Mouse (Mus musculus) midbrain, embryonic 12.5 days (tissue): ENCODE measurements at regions not wholly inside any gene's neighbourhood (a gene's known extent, or its start where the extent isn't known, plus 50 kb on each side); places are given as distances from the start of the nearest gene placed in this dataset.

Source experiments
- ATAC-seq: fragments of 200-750 bp; cut with Nextera tagmentation; 2 replicates; pipeline ENCODE4 v1.8.0; 2017; ENCODE audit warnings: low read depth, moderate TSS enrichment, moderate library complexity; ENCODE audit not compliant: low FRiP score
- H3K27ac ChIP-seq: fragments of 300-500 bp; sonication (generic); replicated peaks from 2 replicates; pipeline ENCODE4 v1.5.1; 2016; ENCODE audit warnings: mild to moderate bottlenecking
- H3K27me3 ChIP-seq: fragments of 300-500 bp; sonication (generic); 2 replicates; pipeline ENCODE4 v1.6.1; 2016; ENCODE audit warnings: mild to moderate bottlenecking
- H3K36me3 ChIP-seq: fragments of 300-500 bp; sonication (generic); 2 replicates; pipeline ENCODE4 v1.6.1; 2016
- H3K4me1 ChIP-seq: fragments of 300-500 bp; sonication (generic); 2 replicates; pipeline ENCODE4 v1.6.1; 2016
- H3K4me2 ChIP-seq: fragments of 300-500 bp; sonication (generic); replicated peaks from 2 replicates; pipeline ENCODE4 v1.6.1; 2016; ENCODE audit warnings: mild to moderate bottlenecking, moderate library complexity
- H3K4me3 ChIP-seq: fragments of 300-500 bp; sonication (generic); 2 replicates; pipeline ENCODE4 v1.5.1; 2016; ENCODE audit warnings: mild to moderate bottlenecking
- H3K9ac ChIP-seq: fragments of 300-500 bp; sonication (generic); replicated peaks from 2 replicates; pipeline ENCODE4 v1.6.1; 2016; ENCODE audit warnings: mild to moderate bottlenecking, moderate library complexity
- H3K9me3 ChIP-seq: fragments of 300-500 bp; sonication (generic); 2 replicates; pipeline ENCODE4 v1.6.1; 2016; ENCODE audit warnings: mild to moderate bottlenecking
- WGBS: fragments of 180-500 bp; shearing (Covaris S2); methylation state at CpG from one replicate; pipeline ENCODE4 v1.1.7; 2016; 5-methylcytosine and 5-hydroxymethylcytosine counted together

DNA sequence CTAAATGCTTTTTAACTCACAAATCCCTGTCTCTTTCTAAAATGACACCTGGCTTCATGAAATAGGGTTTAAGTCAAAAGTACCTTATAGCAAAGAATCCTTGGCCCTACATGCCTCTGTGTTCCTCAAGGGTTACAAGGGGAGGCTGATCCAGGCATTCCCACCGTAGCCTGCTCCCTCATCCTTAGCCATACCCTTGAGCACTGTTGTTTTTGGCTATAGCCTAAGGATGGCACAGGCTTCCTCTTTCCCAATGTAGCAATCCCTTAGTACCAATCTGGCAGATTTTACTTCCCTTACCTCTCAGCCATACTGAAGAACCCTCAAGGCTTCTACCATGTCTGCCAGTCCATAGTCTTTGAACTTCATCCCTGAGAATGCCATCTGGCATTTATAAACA, 194.2 kb upstream of the Gm9747 start:
- Histone ChIP-seq H3K27me3 (no peaks in the 10 kb centered on the region), H3K9me3 (no peaks in the 10 kb centered on the region), H3K27ac (no peak overlapping the region), H3K4me3 (no peak overlapping the region), H3K4me1 (no peaks in the 10 kb centered on the region), H3K9ac (no peak overlapping the region), H3K36me3 (no peaks in the 10 kb centered on the region), H3K4me2 (no peak overlapping the region)
- 88% methylated on average over 1 of the region's 1 CpGs for WGBS
- no peak for ATAC-seq

DNA sequence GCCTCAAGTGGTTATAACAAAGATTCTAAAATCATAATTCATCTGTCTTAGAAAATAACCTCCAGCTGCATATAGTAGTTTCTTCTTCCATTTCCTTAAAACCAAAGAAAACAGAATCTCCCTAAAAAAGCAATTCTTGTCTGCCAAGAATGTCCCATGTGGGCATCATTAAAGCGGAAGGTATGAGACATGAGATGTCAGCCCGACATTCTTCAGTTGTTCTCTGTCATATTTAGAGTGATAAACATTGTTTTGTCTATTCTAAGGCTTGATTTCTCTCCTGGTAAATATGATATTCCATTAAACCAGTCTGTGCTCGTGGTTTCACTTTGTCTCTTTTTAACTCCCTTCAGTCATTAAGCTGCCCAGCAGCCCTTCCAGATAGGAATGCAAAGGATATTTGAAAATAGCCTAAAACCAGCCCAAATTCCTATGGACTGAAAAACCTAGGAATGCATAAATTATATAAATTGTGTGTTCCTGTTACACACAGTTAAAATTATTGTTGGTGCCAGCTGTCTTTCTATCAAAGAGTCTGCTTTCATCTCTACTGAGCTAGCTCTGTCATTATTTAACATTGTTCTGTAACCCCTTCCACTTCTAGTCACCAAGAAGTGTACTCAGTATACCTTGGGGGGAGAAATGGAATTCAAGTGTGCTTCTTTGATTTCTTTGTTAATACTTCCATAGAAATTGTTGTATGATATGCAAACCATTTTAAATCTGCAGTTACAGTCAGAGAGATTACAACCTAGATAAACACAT, 191.4 kb upstream of the Gm9747 start:
- WGBS, result 71% methylated on average over 3 of the region's 3 CpGs
- H3K4me1 ChIP-seq, result no peaks in the 10 kb centered on the region
- no peak for ATAC-seq

DNA sequence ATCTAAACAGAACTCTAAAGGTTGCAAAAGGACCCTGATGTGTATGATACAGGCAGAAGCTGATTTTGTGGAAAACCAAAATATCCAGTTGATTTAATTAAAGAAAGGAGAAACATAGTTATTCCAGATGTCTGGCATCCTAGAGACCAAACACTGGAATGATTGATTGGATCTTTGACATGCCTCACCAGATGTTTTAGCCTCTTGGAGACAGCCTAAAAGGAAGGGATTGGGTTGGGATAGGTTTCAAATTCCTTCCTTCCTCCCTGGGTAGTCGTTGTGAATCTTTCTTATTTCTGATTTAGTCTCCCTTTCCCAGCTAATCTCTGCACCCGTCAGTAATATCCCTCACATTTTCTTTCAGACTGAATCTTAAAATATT, 190.9 kb upstream of the Gm9747 start:
- ATAC-seq, result no peak
- 23% methylated on average over 2 of the region's 2 CpGs for WGBS

More for the DNA sequence above, 191.4 kb upstream of the Gm9747 start:
- H3K9me3 ChIP-seq, result no peaks in the 10 kb centered on the region
- H3K27me3 ChIP-seq, result no peaks in the 10 kb centered on the region
- no peak overlapping the region for H3K4me3 ChIP-seq
- no peaks in the 10 kb centered on the region for H3K36me3 ChIP-seq
- H3K9ac ChIP-seq, result no peak overlapping the region
- H3K27ac ChIP-seq, result no peak overlapping the region
- H3K4me2 ChIP-seq, result no peak overlapping the region

DNA sequence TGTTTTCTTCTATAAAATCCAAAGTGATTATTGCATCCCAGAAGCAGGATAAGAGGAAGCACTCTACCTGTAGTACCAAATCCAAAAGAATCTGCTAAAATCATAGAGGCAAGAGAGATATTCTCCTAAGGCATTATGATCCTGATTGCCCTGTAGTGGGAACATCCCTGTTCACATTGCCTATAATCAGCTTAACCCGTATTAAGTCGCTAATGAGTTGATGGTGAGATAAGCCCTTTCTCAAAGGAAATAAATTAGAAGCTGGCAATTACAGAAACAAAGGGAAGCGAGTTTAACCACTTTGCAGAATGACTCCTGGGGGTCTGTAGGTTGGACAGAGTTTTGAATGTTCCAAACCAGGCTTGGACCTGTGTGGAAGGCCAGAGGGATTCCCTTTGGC, 190.4 kb upstream of the Gm9747 start:
- Histone ChIP-seq H3K27me3 (no peaks in the 10 kb centered on the region), H3K27ac (no peak overlapping the region), H3K9me3 (no peaks in the 10 kb centered on the region), H3K4me3 (no peak overlapping the region), H3K4me2 (no peak overlapping the region), H3K9ac (no peak overlapping the region), H3K4me1 (no peaks in the 10 kb centered on the region), H3K36me3 (no peaks in the 10 kb centered on the region)
- no peak for ATAC-seq
- 23% methylated on average over 3 of the region's 3 CpGs for WGBS

More for the DNA sequence above, 190.9 kb upstream of the Gm9747 start:
- H3K27ac ChIP-seq, result no peak overlapping the region
- H3K27me3 ChIP-seq, result no peaks in the 10 kb centered on the region
- H3K4me2 ChIP-seq, result no peak overlapping the region
- H3K4me1 ChIP-seq, result no peaks in the 10 kb centered on the region
- H3K9me3 ChIP-seq, result no peaks in the 10 kb centered on the region
- no peak overlapping the region for H3K4me3 ChIP-seq
- H3K9ac ChIP-seq, result no peak overlapping the region
- no peaks in the 10 kb centered on the region for H3K36me3 ChIP-seq

DNA sequence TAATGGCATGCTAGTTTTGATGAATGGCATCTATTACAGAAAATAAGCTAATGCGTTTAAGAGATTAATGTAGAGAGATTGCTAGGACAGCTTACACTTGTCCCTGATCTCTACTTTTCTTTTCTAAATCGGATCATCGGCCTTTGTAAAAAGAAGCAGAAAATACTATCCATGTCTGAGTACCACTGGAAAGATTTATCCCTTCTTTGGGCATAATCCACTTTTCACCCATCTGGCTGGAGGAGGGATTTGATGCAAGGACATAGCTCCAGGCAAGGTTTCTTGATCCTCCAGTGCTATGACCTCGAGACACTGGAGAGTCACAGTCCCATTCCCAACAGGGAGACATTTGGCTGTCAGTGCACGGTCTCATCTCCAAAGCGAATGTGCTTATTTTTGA, 166.6 kb upstream of the Gm9747 start:
- no peak overlapping the region for H3K9ac ChIP-seq
- 74% methylated on average over 6 of the region's 6 CpGs for WGBS
- no peaks in the 10 kb centered on the region for H3K9me3 ChIP-seq
- no peaks in the 10 kb centered on the region for H3K36me3 ChIP-seq
- H3K4me2 ChIP-seq, result no peak overlapping the region
- peaks cover 5% of the 10 kb centered on the region; the same call in 1 of the 2 replicates for H3K4me1 ChIP-seq
- H3K4me3 ChIP-seq, result no peak overlapping the region
- no peak overlapping the region for H3K27ac ChIP-seq
- no peak for ATAC-seq
- H3K27me3 ChIP-seq, result no peaks in the 10 kb centered on the region

DNA sequence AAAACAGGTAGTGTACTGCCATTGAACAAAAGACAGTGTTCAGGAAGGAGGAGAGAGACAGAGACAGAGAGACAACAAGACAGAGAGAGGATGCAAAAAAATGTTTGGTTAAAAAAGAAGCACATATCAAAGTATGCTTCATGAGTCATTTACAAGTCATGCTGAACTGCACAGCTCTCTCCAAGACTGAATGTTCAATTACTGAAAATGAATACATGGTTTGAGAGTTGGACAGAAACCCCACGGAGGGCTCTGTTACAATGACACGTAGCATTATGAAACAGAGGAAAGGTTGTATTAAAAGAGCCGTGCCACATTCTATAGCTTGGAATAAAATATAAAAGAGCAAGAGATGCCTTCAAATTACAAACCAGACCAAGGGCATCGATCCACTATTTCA, 164.3 kb upstream of the Gm9747 start:
- Histone ChIP-seq H3K27me3 (no peaks in the 10 kb centered on the region), H3K9me3 (no peaks in the 10 kb centered on the region), H3K27ac (no peak overlapping the region), H3K36me3 (no peaks in the 10 kb centered on the region), H3K4me3 (no peak overlapping the region), H3K4me2 (no peak overlapping the region), H3K9ac (no peak overlapping the region), H3K4me1 (peaks cover 5% of the 10 kb centered on the region; the same call in 1 of the 2 replicates)
- 79% methylated on average over 4 of the region's 4 CpGs for WGBS
- ATAC-seq, result no peak

DNA sequence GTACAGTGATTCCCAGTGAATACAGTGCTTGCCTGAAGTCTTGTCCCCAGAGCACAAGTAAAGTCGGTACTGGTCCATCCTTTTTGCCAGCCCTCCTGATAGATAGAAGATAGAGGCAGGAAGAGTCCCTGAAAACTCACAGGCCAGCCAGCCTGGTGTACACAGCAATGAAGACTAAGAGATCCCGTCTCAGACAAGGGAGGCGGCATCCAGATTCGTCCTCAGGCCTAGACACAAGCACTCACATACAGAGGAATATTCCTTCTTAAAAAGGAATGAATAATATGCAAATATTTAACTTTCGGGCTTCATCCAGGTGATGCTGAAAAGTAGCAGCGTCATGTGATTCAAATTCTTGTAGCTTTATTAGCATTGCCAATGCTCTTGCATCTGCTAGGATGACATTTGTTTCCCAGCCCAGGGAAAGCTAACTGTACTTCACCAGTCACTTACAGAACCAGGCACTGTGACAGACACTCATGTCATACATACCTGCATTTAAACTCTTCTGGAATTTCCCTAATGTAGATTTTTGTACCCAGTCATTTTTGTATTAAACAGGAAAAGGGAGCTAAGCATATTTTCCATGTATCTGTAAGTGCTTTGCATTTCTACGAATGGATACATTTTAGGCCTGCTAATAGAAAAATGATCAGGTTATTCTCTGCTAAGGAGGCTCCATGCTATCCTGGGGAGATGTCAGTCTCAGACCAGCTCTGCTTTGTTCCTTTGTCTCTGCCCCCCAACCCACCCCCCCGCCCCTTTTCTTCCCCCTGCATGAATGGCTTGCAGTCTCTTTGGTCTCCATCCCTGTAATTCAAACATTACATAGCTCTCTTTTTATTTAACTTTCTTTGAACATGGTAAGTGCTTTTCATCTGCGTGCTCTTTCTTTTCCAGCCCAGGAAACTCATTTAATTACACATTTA, 162.5 kb upstream of the Gm9747 start:
- H3K36me3 ChIP-seq, result no peaks in the 10 kb centered on the region
- no peaks in the 10 kb centered on the region for H3K27me3 ChIP-seq
- no peak overlapping the region for H3K9ac ChIP-seq
- 51% methylated on average over 9 of the region's 9 CpGs for WGBS
- H3K4me1 ChIP-seq, result peaks cover 5% of the 10 kb centered on the region; the same call in 1 of the 2 replicates
- H3K4me3 ChIP-seq, result no peak overlapping the region
- peak; percentile 74; the same call in 1 of the 2 replicates for ATAC-seq
- H3K27ac ChIP-seq, result no peak overlapping the region
- H3K4me2 ChIP-seq, result no peak overlapping the region
- no peaks in the 10 kb centered on the region for H3K9me3 ChIP-seq

DNA sequence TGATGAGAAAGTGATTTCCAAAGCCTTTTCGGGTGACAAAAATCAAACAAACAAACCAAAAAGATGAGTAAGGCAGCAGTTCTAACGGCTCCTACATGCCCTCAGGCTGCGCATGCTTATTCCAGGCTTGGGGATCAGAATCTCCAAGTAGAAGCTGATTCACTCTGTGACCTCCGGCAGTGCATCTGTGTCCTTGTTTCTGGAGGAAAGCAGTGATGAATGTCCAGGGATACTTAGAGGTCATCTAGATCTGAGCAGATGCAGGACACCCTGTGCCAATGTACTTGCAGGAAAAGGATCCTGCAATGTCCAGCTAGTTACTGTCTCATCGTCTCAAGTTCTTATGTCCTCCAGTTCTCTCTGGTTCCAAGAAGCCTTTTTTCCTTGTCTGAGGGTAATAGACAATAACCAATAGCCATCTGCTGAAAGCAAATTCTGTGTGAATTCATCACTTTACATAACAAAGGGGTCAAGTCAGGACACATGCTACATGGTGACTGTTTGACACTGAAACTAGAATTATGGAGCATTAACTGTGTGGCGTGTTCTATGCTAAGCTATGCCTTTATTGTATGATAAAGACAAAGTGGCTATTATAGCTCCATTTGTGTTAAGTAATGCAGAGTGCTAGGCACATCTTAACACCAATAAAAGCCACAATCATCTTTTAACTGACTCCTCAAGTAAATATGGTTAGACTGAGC, 143.6 kb upstream of the Gm9747 start:
- Histone ChIP-seq H3K36me3 (no peaks in the 10 kb centered on the region), H3K4me3 (no peak overlapping the region), H3K4me1 (peaks cover 11% of the 10 kb centered on the region), H3K9me3 (no peaks in the 10 kb centered on the region), H3K9ac (no peak overlapping the region), H3K27ac (peak overlapping the region; percentile 36), H3K27me3 (no peaks in the 10 kb centered on the region), H3K4me2 (no peak overlapping the region)
- ATAC-seq, result peak; percentile 76
- WGBS, result 56% methylated on average over 6 of the region's 6 CpGs

DNA sequence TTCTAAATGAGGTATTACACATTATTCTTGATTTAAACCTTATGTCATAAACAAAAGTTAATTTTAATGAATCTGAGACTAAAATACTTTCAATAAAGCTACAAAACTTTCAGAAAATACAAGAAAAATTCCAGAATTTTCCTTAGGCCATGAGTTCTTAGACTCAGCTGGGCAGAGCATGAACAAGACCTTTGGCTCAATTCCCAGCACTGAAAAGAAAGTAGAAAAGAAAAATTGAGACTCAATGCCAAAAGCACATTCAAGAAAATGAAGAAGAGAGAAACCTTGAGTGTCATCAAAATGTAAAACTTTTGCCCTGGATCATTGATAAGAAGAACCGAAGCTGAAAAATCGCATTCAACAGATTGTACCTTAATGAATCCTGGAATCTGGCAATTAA, 137.8 kb upstream of the Gm9747 start:
- Histone ChIP-seq H3K36me3 (no peaks in the 10 kb centered on the region), H3K4me1 (no peaks in the 10 kb centered on the region), H3K27me3 (no peaks in the 10 kb centered on the region), H3K4me3 (no peak overlapping the region), H3K4me2 (no peak overlapping the region), H3K27ac (no peak overlapping the region), H3K9me3 (no peaks in the 10 kb centered on the region), H3K9ac (no peak overlapping the region)
- ATAC-seq, result no peak
- 99% methylated on average over 2 of the region's 2 CpGs for WGBS

DNA sequence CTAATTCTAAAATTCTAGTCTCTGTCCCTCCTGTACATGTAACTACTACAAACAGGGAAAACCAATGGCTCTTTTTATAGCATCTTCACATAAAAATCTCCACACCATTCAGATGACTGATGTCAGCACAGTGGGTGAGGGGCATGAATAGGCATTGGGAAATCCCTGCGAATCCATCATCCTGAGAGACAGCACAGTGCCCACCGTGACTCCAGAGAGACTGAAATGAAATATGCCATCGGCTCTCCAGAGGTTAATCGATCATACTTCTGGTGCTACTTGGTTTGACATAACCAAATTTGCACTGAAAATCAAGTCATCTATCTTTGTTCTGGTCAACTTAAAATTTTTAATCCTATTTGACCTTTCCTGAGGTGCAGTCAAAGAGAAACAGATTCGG, 126.2 kb upstream of the Gm9747 start:
- 81% methylated on average over 5 of the region's 5 CpGs for WGBS
- no peak overlapping the region for H3K27ac ChIP-seq
- ATAC-seq, result no peak
- H3K4me1 ChIP-seq, result no peaks in the 10 kb centered on the region
- H3K9me3 ChIP-seq, result no peaks in the 10 kb centered on the region
- H3K27me3 ChIP-seq, result no peaks in the 10 kb centered on the region
- H3K4me3 ChIP-seq, result no peak overlapping the region
- H3K4me2 ChIP-seq, result no peak overlapping the region
- no peak overlapping the region for H3K9ac ChIP-seq
- no peaks in the 10 kb centered on the region for H3K36me3 ChIP-seq

DNA sequence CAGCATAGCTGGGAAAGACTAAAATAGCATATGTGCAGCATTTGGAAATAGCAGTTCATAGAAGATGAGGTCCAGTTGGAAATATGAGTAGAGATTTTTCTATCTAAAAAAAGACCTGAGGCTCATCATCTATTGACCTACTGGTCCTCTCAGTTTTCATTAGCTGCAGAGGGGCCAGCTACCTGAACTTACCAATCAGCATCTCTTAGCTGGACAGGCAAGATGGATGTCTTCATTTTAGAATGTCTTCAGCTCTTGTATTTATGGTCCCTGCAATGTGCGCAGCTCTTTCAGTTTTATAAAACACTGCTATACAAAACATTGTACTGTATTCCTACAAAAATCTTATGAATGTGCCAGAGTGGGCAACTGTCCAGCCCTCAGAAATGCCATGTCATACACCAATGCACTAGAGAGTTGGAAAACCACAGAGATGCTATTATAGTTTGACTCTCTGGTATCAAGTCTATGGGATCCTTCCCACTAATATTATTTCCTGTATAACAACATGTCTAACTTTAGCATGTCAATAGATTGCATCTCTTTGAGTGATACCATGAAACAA, 122.8 kb upstream of the Gm9747 start:
- H3K9ac ChIP-seq, result no peak overlapping the region
- ATAC-seq, result no peak
- H3K27ac ChIP-seq, result no peak overlapping the region
- no peaks in the 10 kb centered on the region for H3K36me3 ChIP-seq
- no peaks in the 10 kb centered on the region for H3K9me3 ChIP-seq
- 88% methylated on average over 1 of the region's 1 CpGs for WGBS
- no peaks in the 10 kb centered on the region for H3K27me3 ChIP-seq
- H3K4me2 ChIP-seq, result no peak overlapping the region
- no peak overlapping the region for H3K4me3 ChIP-seq
- no peaks in the 10 kb centered on the region for H3K4me1 ChIP-seq
